27 mouse cellular contexts compared by ENCODE assay signal in the genomic region with DNA sequence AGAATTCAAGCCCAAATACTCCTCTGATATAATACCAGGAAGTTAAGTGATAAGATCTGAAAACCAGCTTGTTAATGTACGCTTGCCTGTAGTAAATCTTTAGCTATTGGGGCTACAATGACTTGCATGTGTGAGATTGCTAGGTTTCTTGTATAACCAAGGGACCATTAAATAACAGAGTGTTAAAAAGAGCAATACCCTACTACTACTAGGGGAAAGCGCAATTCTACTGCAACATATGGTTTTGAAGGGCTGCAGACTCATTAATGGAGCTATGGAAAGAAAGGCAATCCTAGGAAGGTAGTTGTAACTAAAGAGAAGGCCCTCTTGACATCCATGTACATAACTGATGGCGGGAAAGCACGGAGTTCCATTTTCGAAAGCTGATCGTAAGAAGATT.
"Had no signal": no experiment of that assay in that cellular context is flagged by ENCODE, and none has a peak within 500 bp of the region (broad histone marks: within the 10 kb centered on the region; RNA-seq: fewer than 3 reads in every experiment).

No protein-coding gene starts in this region.

- H3K4me2 ChIP-seq: embryonic facial prominence, embryonic 12.5 days; embryonic facial prominence, embryonic 13.5 days; embryonic facial prominence, embryonic 15.5 days; forebrain, embryonic 12.5 days; forebrain, embryonic 13.5 days; forebrain, embryonic 15.5 days had no signal

- ATAC-seq: forebrain, embryonic 13.5 days; forebrain, embryonic 14.5 days; forebrain, embryonic 15.5 days had no signal

- H3K9me3 ChIP-seq: embryonic facial prominence, embryonic 10.5 days; embryonic facial prominence, embryonic 12.5 days; embryonic facial prominence, embryonic 13.5 days; embryonic facial prominence, embryonic 15.5 days; forebrain, embryonic 10.5 days; forebrain, embryonic 12.5 days; forebrain, embryonic 13.5 days; forebrain, embryonic 15.5 days had no signal

- H3K27me3 ChIP-seq: embryonic facial prominence, embryonic 12.5 days; embryonic facial prominence, embryonic 13.5 days; embryonic facial prominence, embryonic 15.5 days; forebrain, embryonic 12.5 days; forebrain, embryonic 13.5 days; forebrain, embryonic 15.5 days had no signal

- H3K4me1 ChIP-seq: embryonic facial prominence, embryonic 10.5 days; embryonic facial prominence, embryonic 12.5 days; embryonic facial prominence, embryonic 13.5 days; embryonic facial prominence, embryonic 15.5 days; forebrain, embryonic 10.5 days; forebrain, embryonic 12.5 days; forebrain, embryonic 13.5 days; forebrain, embryonic 15.5 days had no signal

- H3K4me3 ChIP-seq: embryonic facial prominence, embryonic 10.5 days; embryonic facial prominence, embryonic 12.5 days; embryonic facial prominence, embryonic 13.5 days; embryonic facial prominence, embryonic 15.5 days; erythroblast, embryonic 14.5 days; forebrain, embryonic 10.5 days; forebrain, embryonic 12.5 days; forebrain, embryonic 13.5 days; forebrain, embryonic 15.5 days; gastrocnemius, adult 2 months had no signal

- H3K27ac ChIP-seq: embryonic facial prominence, embryonic 10.5 days; embryonic facial prominence, embryonic 12.5 days; embryonic facial prominence, embryonic 13.5 days; embryonic facial prominence, embryonic 15.5 days; forebrain, embryonic 10.5 days; forebrain, embryonic 12.5 days; forebrain, embryonic 13.5 days; forebrain, embryonic 15.5 days; gastrocnemius, adult 2 months had no signal

- H3K36me3 ChIP-seq: embryonic facial prominence, embryonic 10.5 days; embryonic facial prominence, embryonic 12.5 days; embryonic facial prominence, embryonic 13.5 days; embryonic facial prominence, embryonic 15.5 days; forebrain, embryonic 10.5 days; forebrain, embryonic 12.5 days; forebrain, embryonic 15.5 days had no signal

- DNase-seq: cerebellum, adult 18-20 months; cerebellum, adult 2 months; cerebellum, adult 8-10 months; cerebellum, adult 9-10 months; cerebellum, adult 9-11 months; cerebellum, postnatal 10 days; cerebellum, postnatal 14 days; cerebellum, postnatal 25 days; cerebellum, postnatal 36 days; embryo, embryonic 11 days; forebrain, postnatal 0 days; gastrocnemius, adult 2 months; gastrocnemius, postnatal 10 days; gastrocnemius, postnatal 14 days; gastrocnemius, postnatal 25 days; gastrocnemius, postnatal 36 days; heart, adult 18-20 months had no signal

- H3K9ac ChIP-seq: embryonic facial prominence, embryonic 12.5 days; embryonic facial prominence, embryonic 13.5 days; embryonic facial prominence, embryonic 15.5 days; forebrain, embryonic 12.5 days; forebrain, embryonic 13.5 days; forebrain, embryonic 15.5 days; forebrain, postnatal 0 days had no signal
